Mouse (Mus musculus): ENCODE measurements around the gene Cd164l2. TPM values are rescaled to one million over a fixed set of nuclear protein-coding genes. Genes with fewer than 3 reads are reported as not detected.
A peak's percentile ranks its signal among the peaks of the same experiment; 100 is the strongest.

The Cd164l2 gene
- 0.56 and 0.57 TPM in 2 replicates for polyA plus RNA-seq (2015; fragmentation: Nextera tagmentation; extraction: Ambion mirVana)

- H3K4me1 ChIP-seq = peaks cover 26% of the 10 kb centered on the region
- H3K36me3 ChIP-seq = no peaks in the 10 kb centered on the region
- ATAC-seq (ENCODE audit: extremely low read depth, insufficient number of reproducible peaks, low FRiP score, low TSS enrichment) = peak; percentile 27; the same call in 1 of the 2 replicates
- H3K9me3 ChIP-seq = no peaks in the 10 kb centered on the region
- H3K4me3 ChIP-seq = peak within 1 kb of the TSS; percentile 77
- H3K4me2 ChIP-seq = peak within 1 kb of the TSS; percentile 99
- peak within 1 kb of the TSS; percentile 84 for H3K9ac ChIP-seq
- WGBS = 2% methylated on average over 51 of the region's 52 CpGs
- no peak within 1 kb of the TSS for H3K27ac ChIP-seq (replicated peaks)
- peaks cover 67% of the 10 kb centered on the region for H3K27me3 ChIP-seq (replicated peaks)
Observed at GRCm38 (mm10) chr4:133211751-133212561, at the start of gene Cd164l2, which contains the start of gene Gpr3. Gene Cd164l2 (plus strand): TSS chr4:133212131. Gene Gpr3 (minus strand): TSS chr4:133212536.

GRCm38 (mm10) chr4:133162196-133162595 lies 49.7 kb upstream of the Cd164l2 start:
- no peaks in the 10 kb centered on the region for H3K27me3 ChIP-seq (replicated peaks)
- no peak for ATAC-seq (ENCODE audit: extremely low read depth, insufficient number of reproducible peaks, low FRiP score, low TSS enrichment)
- no peak overlapping the region for H3K9ac ChIP-seq
- H3K27ac ChIP-seq (replicated peaks) = no peak overlapping the region
- no peak overlapping the region for H3K4me2 ChIP-seq
- 74% methylated on average over 6 of the region's 6 CpGs for WGBS
- H3K4me3 ChIP-seq = no peak overlapping the region
- no peaks in the 10 kb centered on the region for H3K9me3 ChIP-seq
- H3K4me1 ChIP-seq = peaks cover 50% of the 10 kb centered on the region
- H3K36me3 ChIP-seq = peaks cover 29% of the 10 kb centered on the region

- H3K9me3 ChIP-seq = no peaks in the 10 kb centered on the region
- no peak for ATAC-seq (ENCODE audit: extremely low read depth, insufficient number of reproducible peaks, low FRiP score, low TSS enrichment)
- H3K27ac ChIP-seq (replicated peaks) = peak overlapping the region; percentile 70
- 0 out of 2 replicates have a peak overlapping the region, but pooled peaks have one; percentile 18 for H3K4me2 ChIP-seq
- 0 out of 2 replicates have a peak overlapping the region, but pooled peaks have one; percentile 12 for H3K9ac ChIP-seq
- no peak overlapping the region for H3K4me3 ChIP-seq
- peaks cover 45% of the 10 kb centered on the region for H3K4me1 ChIP-seq
- no peaks in the 10 kb centered on the region for H3K27me3 ChIP-seq (replicated peaks)
- peaks cover 21% of the 10 kb centered on the region for H3K36me3 ChIP-seq
- WGBS = 54% methylated on average over 9 of the region's 9 CpGs
Observed at GRCm38 (mm10) chr4:133166773-133167172, 45.2 kb upstream of the Cd164l2 start.

- WGBS = 69% methylated on average over 10 of the region's 10 CpGs
- Histone ChIP-seq H3K27me3 (replicated peaks) (no peaks in the 10 kb centered on the region), H3K36me3 (peaks cover 13% of the 10 kb centered on the region), H3K4me2 (0 out of 2 replicates have a peak overlapping the region, but pooled peaks have one; percentile 3), H3K9ac (peak overlapping the region; percentile 61), H3K4me1 (peaks cover 70% of the 10 kb centered on the region), H3K4me3 (no peak overlapping the region), H3K27ac (replicated peaks) (peak overlapping the region; percentile 70), H3K9me3 (no peaks in the 10 kb centered on the region)
- ATAC-seq (ENCODE audit: extremely low read depth, insufficient number of reproducible peaks, low FRiP score, low TSS enrichment) = no peak
Observed at GRCm38 (mm10) chr4:133169237-133170055, 42.5 kb upstream of the Cd164l2 start.

GRCm38 (mm10) chr4:133170056-133170524 lies 41.8 kb upstream of the Cd164l2 start:
- WGBS = 63% methylated on average over 3 of the region's 3 CpGs
- H3K27ac ChIP-seq (replicated peaks) = peak overlapping the region; percentile 70
- no peak overlapping the region for H3K4me3 ChIP-seq
- 0 out of 2 replicates have a peak overlapping the region, but pooled peaks have one; percentile 3 for H3K4me2 ChIP-seq
- H3K9me3 ChIP-seq = no peaks in the 10 kb centered on the region
- ATAC-seq (ENCODE audit: extremely low read depth, insufficient number of reproducible peaks, low FRiP score, low TSS enrichment) = no peak
- H3K27me3 ChIP-seq (replicated peaks) = no peaks in the 10 kb centered on the region
- H3K36me3 ChIP-seq = peaks cover 10% of the 10 kb centered on the region
- peaks cover 75% of the 10 kb centered on the region for H3K4me1 ChIP-seq
- no peak overlapping the region for H3K9ac ChIP-seq

- H3K27ac ChIP-seq (replicated peaks) = peak overlapping the region; percentile 70; the same call in 1 of the 2 replicates
- H3K4me3 ChIP-seq = no peak overlapping the region
- H3K4me2 ChIP-seq = no peak overlapping the region
- ATAC-seq (ENCODE audit: extremely low read depth, insufficient number of reproducible peaks, low FRiP score, low TSS enrichment) = no peak
- peaks cover 7% of the 10 kb centered on the region for H3K36me3 ChIP-seq
- H3K9ac ChIP-seq = no peak overlapping the region
- H3K27me3 ChIP-seq (replicated peaks) = no peaks in the 10 kb centered on the region
- H3K4me1 ChIP-seq = peaks cover 80% of the 10 kb centered on the region
- H3K9me3 ChIP-seq = no peaks in the 10 kb centered on the region
Observed at GRCm38 (mm10) chr4:133170616-133171015, 41.3 kb upstream of the Cd164l2 start.

GRCm38 (mm10) chr4:133172451-133172850 lies 39.5 kb upstream of the Cd164l2 start:
- Histone ChIP-seq H3K36me3 (peaks cover 16% of the 10 kb centered on the region), H3K4me3 (no peak overlapping the region), H3K9ac (no peak overlapping the region), H3K27ac (replicated peaks) (no peak overlapping the region), H3K9me3 (no peaks in the 10 kb centered on the region), H3K4me1 (peaks cover 81% of the 10 kb centered on the region), H3K4me2 (no peak overlapping the region), H3K27me3 (replicated peaks) (no peaks in the 10 kb centered on the region)
- 91% methylated on average over 4 of the region's 4 CpGs for WGBS
- ATAC-seq (ENCODE audit: extremely low read depth, insufficient number of reproducible peaks, low FRiP score, low TSS enrichment) = no peak

GRCm38 (mm10) chr4:133174361-133174760 lies 37.6 kb upstream of the Cd164l2 start:
- WGBS = 25% methylated on average over 4 of the region's 4 CpGs
- no peak for ATAC-seq (ENCODE audit: extremely low read depth, insufficient number of reproducible peaks, low FRiP score, low TSS enrichment)
- Histone ChIP-seq H3K27me3 (replicated peaks) (no peaks in the 10 kb centered on the region), H3K36me3 (peaks cover 33% of the 10 kb centered on the region), H3K4me2 (peak overlapping the region; percentile 34), H3K9ac (peak overlapping the region; percentile 6; the same call in 1 of the 2 replicates), H3K4me1 (peaks cover 88% of the 10 kb centered on the region), H3K27ac (replicated peaks) (peak overlapping the region; percentile 71), H3K4me3 (no peak overlapping the region), H3K9me3 (no peaks in the 10 kb centered on the region)

GRCm38 (mm10) chr4:133175274-133175673 lies 36.7 kb upstream of the Cd164l2 start:
- Histone ChIP-seq H3K4me3 (no peak overlapping the region), H3K4me1 (peaks cover 79% of the 10 kb centered on the region), H3K27me3 (replicated peaks) (no peaks in the 10 kb centered on the region), H3K36me3 (peaks cover 42% of the 10 kb centered on the region), H3K9ac (peak overlapping the region; percentile 54), H3K27ac (replicated peaks) (peak overlapping the region; percentile 82), H3K9me3 (no peaks in the 10 kb centered on the region), H3K4me2 (no peak overlapping the region)
- ATAC-seq (ENCODE audit: extremely low read depth, insufficient number of reproducible peaks, low FRiP score, low TSS enrichment) = no peak
- WGBS = 65% methylated on average over 7 of the region's 7 CpGs

- Histone ChIP-seq H3K9ac (peak overlapping the region; percentile 54), H3K27me3 (replicated peaks) (no peaks in the 10 kb centered on the region), H3K4me2 (peak overlapping the region; percentile 39), H3K27ac (replicated peaks) (peak overlapping the region; percentile 82), H3K9me3 (no peaks in the 10 kb centered on the region), H3K4me3 (no peak overlapping the region), H3K36me3 (peaks cover 51% of the 10 kb centered on the region), H3K4me1 (peaks cover 70% of the 10 kb centered on the region)
- ATAC-seq (ENCODE audit: extremely low read depth, insufficient number of reproducible peaks, low FRiP score, low TSS enrichment) = peak; percentile 45
- 26% methylated on average over 14 of the region's 14 CpGs for WGBS
Observed at GRCm38 (mm10) chr4:133175998-133176760, 35.8 kb upstream of the Cd164l2 start.
